Mouse (Mus musculus) cerebellum, adult 2 months (tissue): Measurements from ENCODE around the gene Ak2.

Source experiments
- CTCF ChIP-seq: fragments of 200-500 bp; IDR thresholded peaks from 2 replicates; pipeline ENCODE4 v1.5.1; 2011; ENCODE audit warnings: low read depth, mild to moderate bottlenecking, control low read depth, low read length, moderate library complexity, borderline replicate concordance; ENCODE audit not compliant: insufficient read depth
- POLR2A ChIP-seq: fragments of 200-500 bp; IDR thresholded peaks from 2 replicates; pipeline ENCODE4 v1.6.1; 2011; ENCODE audit warnings: low read length, control low read depth, borderline replicate concordance; ENCODE audit not compliant: insufficient read depth

DNA sequence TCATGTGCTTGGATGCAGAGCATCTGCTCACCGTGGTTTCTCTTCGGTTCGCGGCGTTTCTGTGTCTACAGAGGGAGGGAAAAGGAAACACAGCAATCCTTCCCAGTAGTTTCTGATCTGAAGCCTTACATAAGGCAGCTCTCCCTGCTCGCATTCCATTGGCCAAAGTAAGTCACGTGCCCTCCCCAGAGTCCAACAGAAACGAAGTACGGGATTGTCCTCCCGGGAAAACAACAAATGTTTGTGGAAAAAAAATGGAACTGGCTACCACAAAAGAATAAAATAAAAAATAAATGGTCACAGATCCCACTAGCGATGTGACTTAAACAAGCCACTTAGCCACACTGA lies 10.0 kb upstream of the Ak2 start:
- TF ChIP-seq POLR2A, result no peak
- no peak for TF ChIP-seq CTCF
